Mouse (Mus musculus) midbrain, embryonic 15.5 days (tissue): ENCODE data around the gene Cul4a. TPM values are rescaled to one million over a fixed set of nuclear protein-coding genes. Genes with fewer than 3 reads are reported as not detected.
"Not testable (repeated sequence)": the region's sequence is repeated elsewhere in the genome, so short reads cannot be mapped to it uniquely, and the experiment has no call there.

Experiments used
- ATAC-seq: fragments of 200-750 bp; cut with Nextera tagmentation; replicated peaks from 2 replicates; pipeline ENCODE4 v1.8.0; 2017; ENCODE audit warnings: moderate TSS enrichment
- H3K27ac ChIP-seq: fragments of 300-500 bp; sonication (generic); 2 replicates; pipeline ENCODE4 v1.5.1; 2015; ENCODE audit warnings: mild to moderate bottlenecking, inconsistent platforms
- H3K27me3 ChIP-seq: fragments of 300-500 bp; sonication (generic); replicated peaks from 2 replicates; pipeline ENCODE4 v1.6.1; 2015; ENCODE audit warnings: inconsistent platforms
- H3K36me3 ChIP-seq: fragments of 300-500 bp; sonication (generic); replicated peaks from 2 replicates; pipeline ENCODE4 v1.6.1; 2015; ENCODE audit warnings: inconsistent platforms
- H3K4me1 ChIP-seq: fragments of 300-500 bp; sonication (generic); 2 replicates; pipeline ENCODE4 v1.6.1; 2015; ENCODE audit warnings: inconsistent platforms
- H3K4me2 ChIP-seq: fragments of 300-500 bp; sonication (generic); 2 replicates; pipeline ENCODE4 v1.6.1; 2015; ENCODE audit warnings: inconsistent platforms, mild to moderate bottlenecking, moderate library complexity
- H3K4me3 ChIP-seq: fragments of 300-500 bp; sonication (generic); 2 replicates; pipeline ENCODE4 v1.5.1; 2015; ENCODE audit warnings: mild to moderate bottlenecking, inconsistent platforms
- H3K9ac ChIP-seq: fragments of 300-500 bp; sonication (generic); 2 replicates; pipeline ENCODE4 v1.6.1; 2015; ENCODE audit warnings: mild to moderate bottlenecking, inconsistent platforms
- H3K9me3 ChIP-seq: fragments of 300-500 bp; sonication (generic); 2 replicates; pipeline ENCODE4 v1.6.1; 2016; ENCODE audit warnings: inconsistent platforms
- WGBS: fragments of 180-500 bp; shearing (Covaris S2); methylation state at CpG from one replicate; pipeline ENCODE4 v1.1.7; 2015; ENCODE audit warnings: mixed read lengths; 5-methylcytosine and 5-hydroxymethylcytosine counted together
- polyA plus RNA-seq: library from polyadenylated mRNA; unstranded; fragments of >200 nt; fragmentation: Nextera tagmentation; extraction: Ambion mirVana; gene quantifications from 2 replicates; pipeline ENCODE4 v1.2.1, GENCODE M21; 2015

The Cul4a gene
- 70.4 and 74.9 TPM in 2 replicates for polyA plus RNA-seq

DNA sequence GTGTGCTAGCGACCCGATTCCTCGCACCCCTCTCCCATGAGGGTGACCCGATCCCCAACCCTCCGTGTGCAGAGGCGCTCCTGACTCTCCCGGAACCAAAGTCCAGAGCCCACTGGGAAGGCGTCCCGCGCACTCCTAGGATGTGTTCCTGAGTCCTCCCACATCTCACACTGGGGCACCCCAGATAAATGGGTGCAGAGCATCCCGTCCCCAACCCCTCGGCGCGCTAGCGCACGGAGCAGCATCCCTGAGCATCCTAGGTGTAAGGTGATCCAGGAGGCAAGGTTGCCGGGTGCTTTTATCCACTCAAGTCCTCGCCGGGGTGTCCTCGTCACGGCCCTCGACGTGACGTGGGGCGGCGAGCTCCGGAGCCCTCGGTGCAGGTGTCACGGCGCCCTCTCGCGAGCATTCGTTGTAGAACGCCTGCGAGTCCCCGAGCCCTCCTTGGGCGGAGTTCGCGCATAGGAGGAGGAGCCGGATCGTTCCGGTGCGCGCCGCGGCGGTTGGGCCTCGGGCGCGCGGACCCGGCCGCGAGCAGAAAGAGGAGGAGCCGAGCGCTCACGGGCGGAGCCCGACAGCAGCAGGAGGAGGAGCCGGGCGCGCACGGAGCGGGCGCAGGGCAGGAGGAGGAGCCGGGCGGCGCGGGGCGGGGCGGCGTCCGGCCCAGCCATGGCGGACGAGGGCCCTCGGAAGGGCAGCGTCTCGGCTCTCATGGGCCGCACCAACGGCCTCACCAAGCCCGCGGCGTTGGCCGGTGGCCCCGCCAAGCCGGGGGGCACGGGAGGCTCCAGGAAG lies at the start of gene Cul4a, which contains the start of gene Pcid2:
Cul4a (plus strand) TSS at position 535 of the 795 bp plus-strand sequence.
Pcid2 (minus strand) TSS at position 373 of the 795 bp plus-strand sequence.
- H3K27ac ChIP-seq, result peak within 1 kb of the TSS; percentile 96
- peak within 1 kb of the TSS; percentile 90 for H3K9ac ChIP-seq
- peak within 1 kb of the TSS; percentile 98 for H3K4me2 ChIP-seq
- H3K36me3 ChIP-seq, result no peaks in the 10 kb centered on the region
- H3K4me3 ChIP-seq, result peak within 1 kb of the TSS; percentile 85
- peak; percentile 96 for ATAC-seq
- under 1% methylated on average over 73 of the region's 87 CpGs for WGBS
- peaks cover 32% of the 10 kb centered on the region for H3K4me1 ChIP-seq
- H3K9me3 ChIP-seq, result no peaks in the 10 kb centered on the region
- no peaks in the 10 kb centered on the region for H3K27me3 ChIP-seq

DNA sequence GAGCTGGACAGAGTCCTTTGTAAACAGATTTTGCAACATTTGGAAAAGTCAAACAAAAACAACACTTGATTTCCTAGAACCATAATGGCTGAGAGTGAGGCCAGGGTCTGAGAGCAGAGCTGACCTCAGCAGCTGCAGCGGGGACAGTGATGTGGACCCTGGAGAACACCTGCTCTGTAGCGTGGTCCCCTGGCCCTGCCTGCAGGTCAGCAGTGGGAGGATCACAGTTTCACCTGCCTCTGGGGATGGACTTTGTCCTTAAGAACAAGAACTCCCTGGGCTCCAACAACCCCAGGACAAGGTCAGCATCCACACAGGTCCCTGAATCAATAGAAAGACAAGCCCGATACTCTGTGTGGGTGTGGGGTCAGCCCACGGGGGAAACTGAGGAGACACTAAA lies 48.1 kb upstream of the Cul4a start:
- Histone ChIP-seq H3K9me3 (no peaks in the 10 kb centered on the region), H3K36me3 (no peaks in the 10 kb centered on the region), H3K4me2 (no peak overlapping the region), H3K9ac (no peak overlapping the region), H3K4me3 (no peak overlapping the region), H3K4me1 (no peaks in the 10 kb centered on the region), H3K27ac (no peak overlapping the region), H3K27me3 (no peaks in the 10 kb centered on the region)
- 83% methylated on average over 4 of the region's 4 CpGs for WGBS
- ATAC-seq, result no peak

DNA sequence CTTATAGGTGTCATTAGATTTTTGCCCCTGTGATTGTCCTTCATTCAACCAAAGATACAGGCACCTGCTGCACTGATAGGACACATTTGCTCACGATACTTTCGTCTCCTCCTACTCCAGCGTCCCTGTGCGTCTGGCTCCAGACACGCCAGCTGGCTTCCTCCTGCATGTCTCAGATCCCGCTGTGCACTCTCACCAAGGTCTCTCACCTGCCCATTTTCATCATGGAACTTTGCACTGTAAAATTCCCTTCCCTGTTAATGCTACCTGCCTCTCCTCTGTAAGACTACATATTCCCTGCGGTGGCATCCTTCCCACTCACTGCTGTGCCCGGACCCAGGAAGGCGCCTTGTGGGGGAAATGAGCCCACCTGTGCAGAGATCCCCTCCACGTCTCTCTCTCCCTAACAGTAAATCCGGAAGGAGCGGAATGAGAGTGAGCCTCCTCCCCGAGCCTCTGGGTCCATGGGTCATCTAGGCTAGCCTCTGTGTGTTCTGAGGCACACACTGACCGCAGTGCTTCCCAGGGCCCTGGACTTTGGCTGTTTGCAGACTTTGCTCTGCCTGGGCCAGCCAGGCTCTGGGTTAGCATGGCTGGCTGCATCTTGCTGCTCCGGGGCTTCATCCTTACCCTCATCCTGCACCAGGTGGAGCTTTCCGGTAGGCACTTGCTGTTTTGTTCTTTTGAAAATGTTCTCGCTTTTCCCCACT lies 44.8 kb upstream of the Cul4a start, which contains the start of gene Proz:
Proz (plus strand) TSS at position 474 of the 710 bp plus-strand sequence.
- Histone ChIP-seq H3K9me3 (no peaks in the 10 kb centered on the region), H3K4me3 (no peak within 1 kb of the TSS), H3K4me2 (no peak within 1 kb of the TSS), H3K36me3 (no peaks in the 10 kb centered on the region), H3K4me1 (no peaks in the 10 kb centered on the region), H3K9ac (no peak within 1 kb of the TSS), H3K27ac (no peak within 1 kb of the TSS), H3K27me3 (no peaks in the 10 kb centered on the region)
- no peak for ATAC-seq
- WGBS, result 84% methylated on average over 17 of the region's 17 CpGs

DNA sequence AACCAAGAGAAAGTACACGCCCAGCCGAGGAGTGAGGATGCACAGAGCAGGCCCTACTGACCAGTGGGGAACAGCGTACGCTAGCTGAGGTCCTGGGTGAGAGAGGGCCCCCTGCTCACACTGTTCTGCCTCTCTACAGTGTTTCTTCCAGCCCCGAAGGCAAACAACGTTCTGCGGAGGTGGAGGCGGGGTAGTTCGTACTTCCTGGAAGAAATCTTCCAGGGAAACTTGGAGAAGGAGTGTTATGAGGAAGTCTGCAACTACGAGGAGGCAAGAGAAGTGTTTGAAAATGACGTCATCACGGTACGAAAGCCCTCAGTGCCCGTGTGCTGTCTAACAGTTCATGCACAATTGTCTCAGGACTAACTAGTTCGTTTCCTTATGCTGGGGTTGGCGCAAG lies 42.3 kb upstream of the Cul4a start:
- no peaks in the 10 kb centered on the region for H3K36me3 ChIP-seq
- H3K4me3 ChIP-seq, result no peak overlapping the region
- no peaks in the 10 kb centered on the region for H3K27me3 ChIP-seq
- WGBS, result 84% methylated on average over 16 of the region's 16 CpGs
- H3K9ac ChIP-seq, result no peak overlapping the region
- no peak for ATAC-seq
- H3K4me2 ChIP-seq, result no peak overlapping the region
- no peak overlapping the region for H3K27ac ChIP-seq
- no peaks in the 10 kb centered on the region for H3K4me1 ChIP-seq
- no peaks in the 10 kb centered on the region for H3K9me3 ChIP-seq

DNA sequence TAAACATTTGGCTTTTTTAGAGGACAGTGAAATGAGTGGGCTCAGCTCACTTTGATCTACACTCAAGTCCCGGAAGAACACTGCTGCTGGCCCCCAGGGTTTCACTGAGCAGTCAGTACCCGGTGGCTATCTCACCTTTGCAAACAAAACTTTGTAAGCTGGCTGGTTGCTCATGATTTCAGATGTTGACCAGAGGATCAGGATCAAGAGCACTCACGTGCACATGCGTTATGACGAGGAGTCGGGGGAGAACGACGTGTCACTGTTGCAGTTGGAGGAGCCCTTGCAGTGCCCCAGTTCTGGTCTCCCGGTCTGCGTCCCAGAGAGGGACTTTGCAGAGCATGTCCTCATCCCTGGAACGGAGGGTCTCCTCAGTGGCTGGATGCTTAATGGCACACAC lies 32.2 kb upstream of the Cul4a start:
- ATAC-seq, result no peak
- 93% methylated on average over 11 of the region's 11 CpGs for WGBS
- H3K36me3 ChIP-seq, result peaks cover 32% of the 10 kb centered on the region; the same call in 1 of the 2 replicates
- no peaks in the 10 kb centered on the region for H3K9me3 ChIP-seq
- no peak overlapping the region for H3K9ac ChIP-seq
- no peak overlapping the region for H3K27ac ChIP-seq
- no peak overlapping the region for H3K4me2 ChIP-seq
- H3K27me3 ChIP-seq, result no peaks in the 10 kb centered on the region
- no peak overlapping the region for H3K4me3 ChIP-seq
- no peaks in the 10 kb centered on the region for H3K4me1 ChIP-seq

DNA sequence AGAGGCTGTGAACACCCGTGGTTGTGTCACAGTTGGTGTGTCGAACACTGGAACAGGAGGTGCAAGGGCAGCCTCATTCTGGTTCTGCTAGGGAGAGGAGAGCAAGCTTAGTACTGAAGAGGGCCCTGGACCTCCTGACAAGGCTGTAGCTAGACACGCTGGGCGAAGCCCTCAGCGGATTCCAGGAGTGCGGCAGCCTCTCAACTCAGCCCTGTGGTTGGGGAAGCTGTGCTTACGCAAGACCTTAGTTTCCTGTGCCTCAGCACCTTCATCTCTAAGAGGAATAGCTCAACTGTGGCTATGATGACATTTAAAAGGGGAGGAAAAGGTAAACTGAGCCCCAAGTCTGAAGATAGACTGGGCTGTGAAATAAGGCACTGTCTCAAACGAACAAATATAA lies 30.4 kb upstream of the Cul4a start:
- Histone ChIP-seq H3K4me3 (no peak overlapping the region), H3K27ac (no peak overlapping the region), H3K4me1 (no peaks in the 10 kb centered on the region), H3K9ac (no peak overlapping the region), H3K9me3 (no peaks in the 10 kb centered on the region), H3K27me3 (no peaks in the 10 kb centered on the region), H3K4me2 (no peak overlapping the region), H3K36me3 (peaks cover 48% of the 10 kb centered on the region)
- WGBS, result 94% methylated on average over 8 of the region's 8 CpGs
- ATAC-seq, result no peak

DNA sequence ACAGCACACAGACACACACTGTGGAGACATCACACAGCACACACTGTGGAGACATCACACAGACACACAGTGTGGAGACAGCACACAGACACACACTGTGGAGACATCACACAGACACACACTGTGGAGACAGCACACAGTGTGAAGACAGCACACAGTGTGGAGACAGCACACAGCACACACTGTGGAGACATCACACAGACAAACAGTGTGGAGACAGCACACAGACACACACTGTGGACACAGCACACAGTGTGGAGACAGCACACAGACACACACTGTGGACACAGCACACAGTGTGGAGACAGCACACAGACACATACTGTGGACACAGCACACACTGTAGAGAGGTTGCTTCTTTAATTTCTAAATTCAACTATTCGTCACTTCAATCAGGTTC lies 29.8 kb upstream of the Cul4a start:
- not testable (repeated sequence) for ATAC-seq, H3K4me1 ChIP-seq, H3K27ac ChIP-seq, H3K4me2 ChIP-seq, H3K9ac ChIP-seq, H3K27me3 ChIP-seq, H3K9me3 ChIP-seq, H3K4me3 ChIP-seq
- WGBS, result 94% methylated on average over 1 of the region's 1 CpGs
- peaks cover 53% of the 10 kb centered on the region for H3K36me3 ChIP-seq

DNA sequence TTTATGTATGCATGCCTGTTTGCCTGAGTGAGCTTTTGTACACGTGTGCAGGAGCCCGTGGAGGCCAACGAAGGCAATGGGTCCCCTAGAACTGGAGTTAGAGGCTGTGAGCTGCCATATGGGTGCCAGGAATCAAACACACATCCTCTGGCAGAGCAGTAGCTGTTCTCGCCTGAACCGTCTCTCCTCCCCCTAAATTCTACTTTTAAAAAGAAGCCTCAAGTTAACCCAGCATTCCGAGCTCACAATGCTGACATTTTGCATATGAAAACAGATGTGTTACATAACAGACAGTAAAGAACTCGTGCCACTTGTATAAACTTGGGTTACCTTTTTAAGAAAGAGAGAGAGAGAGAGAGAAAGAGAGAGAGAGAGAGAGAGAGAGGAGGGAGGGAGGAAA lies 27.9 kb upstream of the Cul4a start:
- Histone ChIP-seq H3K9me3 (no peaks in the 10 kb centered on the region), H3K4me1 (no peaks in the 10 kb centered on the region), H3K9ac (no peak overlapping the region), H3K4me2 (no peak overlapping the region), H3K36me3 (peaks cover 62% of the 10 kb centered on the region), H3K27me3 (no peaks in the 10 kb centered on the region), H3K4me3 (no peak overlapping the region), H3K27ac (no peak overlapping the region)
- ATAC-seq, result no peak
- 87% methylated on average over 7 of the region's 7 CpGs for WGBS

DNA sequence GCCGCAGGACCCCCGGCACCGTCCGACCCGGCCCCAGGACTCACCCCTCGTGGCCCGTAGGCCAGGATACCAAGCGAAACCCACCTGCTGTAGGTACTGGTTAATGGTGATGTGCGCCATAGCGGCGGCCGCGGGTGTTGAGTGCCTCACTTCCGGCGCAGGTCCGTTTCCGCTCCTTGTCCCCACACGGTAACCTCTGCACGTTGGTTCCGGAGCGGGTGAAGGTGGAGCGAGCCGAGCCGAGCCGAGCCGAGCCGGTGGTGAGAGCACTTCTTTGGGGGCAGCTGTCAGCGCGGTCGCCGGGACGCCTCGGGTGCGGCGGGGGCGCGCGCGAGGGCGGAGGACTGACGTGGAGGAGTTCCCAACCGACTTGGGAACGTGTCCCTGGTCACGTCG lies 732 bp upstream of the Cul4a start:
- Histone ChIP-seq H3K27ac (peak overlapping the region; percentile 96), H3K4me1 (peaks cover 32% of the 10 kb centered on the region), H3K9ac (peak overlapping the region; percentile 78), H3K4me3 (peak overlapping the region; percentile 85), H3K36me3 (no peaks in the 10 kb centered on the region; the same call in 1 of the 2 replicates), H3K9me3 (no peaks in the 10 kb centered on the region), H3K27me3 (no peaks in the 10 kb centered on the region), H3K4me2 (peak overlapping the region; percentile 98)
- ATAC-seq, result peak; percentile 90
- WGBS, result under 1% methylated on average over 45 of the region's 45 CpGs

DNA sequence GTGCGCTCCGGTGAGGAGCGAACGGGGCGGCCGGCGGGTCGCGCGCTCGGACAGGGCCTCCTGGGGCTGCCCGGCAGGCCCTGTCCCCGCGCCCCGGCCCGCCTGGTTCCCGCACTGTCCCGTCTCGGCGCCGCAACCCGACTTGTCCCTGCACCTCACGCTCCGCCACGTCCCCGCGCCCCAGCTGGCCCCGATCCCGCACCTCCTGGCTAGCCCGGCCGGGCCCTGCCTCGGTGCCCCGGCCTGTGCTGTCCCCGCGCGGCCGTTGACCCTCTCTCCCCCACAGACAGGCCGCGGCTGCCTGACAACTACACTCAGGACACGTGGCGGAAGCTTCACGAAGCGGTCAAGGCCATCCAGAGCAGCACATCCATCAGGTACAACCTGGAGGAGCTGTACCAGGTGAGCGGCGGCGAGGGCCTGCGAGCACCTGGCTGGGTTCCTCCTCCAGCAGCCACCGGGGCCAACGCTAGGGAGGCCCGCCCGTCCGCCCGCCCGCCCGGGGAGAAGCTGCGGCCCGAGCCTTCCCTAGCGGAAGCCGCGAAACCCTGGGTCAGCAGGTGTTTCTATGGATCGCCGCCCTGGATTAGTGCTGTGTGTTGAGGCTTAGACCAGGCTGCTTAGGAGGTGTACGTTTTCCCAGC lies 609 bp downstream of the Cul4a start:
- under 1% methylated on average over 48 of the region's 63 CpGs for whole genome bisulfite sequencing
- Histone ChIP-seq H3K9me3 (no peaks in the 10 kb centered on the region), H3K9ac (peak overlapping the region; percentile 90), H3K4me2 (peak overlapping the region; percentile 98), H3K27ac (peak overlapping the region; percentile 96), H3K36me3 (no peaks in the 10 kb centered on the region), H3K4me3 (peak overlapping the region; percentile 85), H3K27me3 (no peaks in the 10 kb centered on the region), H3K4me1 (peaks cover 32% of the 10 kb centered on the region)
- peak; percentile 51 for ATAC-seq

DNA sequence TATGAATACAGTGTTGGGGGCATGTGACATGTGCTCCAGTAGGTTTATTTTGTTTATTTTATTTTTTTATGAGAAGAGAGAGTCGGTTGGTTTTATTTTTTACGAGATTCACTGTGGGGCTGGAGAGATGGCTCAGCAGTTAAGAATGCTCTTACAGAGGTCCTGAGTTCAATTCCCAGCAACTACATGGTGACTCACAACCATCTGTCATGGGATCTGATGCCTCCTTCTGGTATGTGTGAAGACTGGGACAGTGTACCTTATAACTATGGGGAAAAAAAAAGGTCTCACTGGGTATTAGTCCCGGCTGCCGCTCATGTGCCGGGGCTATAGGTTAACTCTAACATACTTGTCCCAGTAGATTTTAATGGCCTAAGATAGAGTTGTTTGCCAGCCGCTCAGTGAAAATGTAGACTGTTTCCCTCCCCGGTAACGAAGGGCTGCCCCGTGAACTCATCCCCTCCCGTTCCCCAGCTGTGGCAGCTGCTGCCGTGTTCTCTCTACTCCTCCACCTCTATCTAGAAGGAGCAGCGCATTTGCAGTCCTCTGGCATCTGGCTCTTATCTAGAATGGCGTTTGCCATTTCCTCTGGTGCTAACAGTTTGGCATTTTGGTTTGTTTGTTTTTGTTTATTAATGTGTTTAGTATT lies 2.7 kb downstream of the Cul4a start:
- Histone ChIP-seq H3K9ac (no peak overlapping the region), H3K27ac (no peak overlapping the region), H3K4me3 (no peak overlapping the region), H3K4me1 (peaks cover 32% of the 10 kb centered on the region), H3K9me3 (no peaks in the 10 kb centered on the region), H3K36me3 (no peaks in the 10 kb centered on the region), H3K27me3 (no peaks in the 10 kb centered on the region), H3K4me2 (no peak overlapping the region)
- no peak for ATAC-seq
- WGBS, result 90% methylated on average over 13 of the region's 13 CpGs

DNA sequence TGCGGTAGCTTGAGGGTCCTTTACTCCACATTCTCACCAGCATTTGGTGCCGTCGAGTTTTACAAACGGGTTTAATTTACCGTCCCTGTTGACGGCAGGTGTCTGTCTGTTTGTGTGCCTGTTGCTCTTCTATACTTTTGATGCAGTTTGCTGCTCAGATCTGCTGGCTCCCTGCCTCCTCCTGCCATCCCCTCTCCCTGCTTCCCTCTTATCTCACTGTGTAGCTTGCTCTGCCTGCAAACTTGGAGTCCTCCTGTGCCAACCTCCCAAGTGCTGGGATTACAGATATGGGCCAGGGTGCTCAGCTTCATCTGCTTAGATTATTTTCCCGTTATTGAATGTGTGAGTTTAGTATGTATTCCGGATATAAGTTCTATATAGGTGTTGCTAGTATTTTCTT lies 3.5 kb downstream of the Cul4a start:
- H3K4me1 ChIP-seq, result peaks cover 25% of the 10 kb centered on the region

More for the DNA sequence above, 3.5 kb downstream of the Cul4a start:
- ATAC-seq, result no peak
- no peak overlapping the region for H3K4me2 ChIP-seq
- no peaks in the 10 kb centered on the region for H3K27me3 ChIP-seq
- WGBS, result 94% methylated on average over 8 of the region's 8 CpGs
- H3K9me3 ChIP-seq, result no peaks in the 10 kb centered on the region
- no peak overlapping the region for H3K27ac ChIP-seq
- no peak overlapping the region for H3K9ac ChIP-seq
- 0 out of 2 replicates have a peak, but pooled peaks cover 6% of the 10 kb centered on the region for H3K36me3 ChIP-seq
- H3K4me3 ChIP-seq, result no peak overlapping the region
